Mouse (Mus musculus): ENCODE data around the gene Slc25a21. TPM values are rescaled to one million over a fixed set of nuclear protein-coding genes. Genes with fewer than 3 reads are reported as not detected.

Slc25a21 gene
- total RNA-seq, 2 experiments from 2014 or later = 0.32 to 1.1 TPM

DNA sequence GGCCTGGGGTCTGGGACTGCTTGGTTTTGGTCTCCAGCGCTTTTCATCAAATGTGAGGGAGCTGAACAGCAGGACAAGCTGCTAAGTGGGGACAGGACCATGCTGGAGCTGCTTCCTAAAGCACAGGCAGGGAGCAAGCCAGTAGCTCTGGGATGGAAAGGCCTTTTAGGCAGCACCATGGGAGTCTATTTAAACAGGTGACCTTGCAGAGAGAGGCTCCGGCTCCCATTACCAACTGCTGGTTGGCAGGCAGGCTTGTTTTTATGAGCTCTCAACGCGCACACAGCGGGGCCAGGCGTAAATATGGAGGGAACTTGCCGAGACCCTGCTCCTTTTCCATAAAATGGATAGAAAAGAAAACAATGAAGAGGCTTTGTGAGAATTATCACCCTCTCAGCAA is 292.1 kb downstream of the Slc25a21 start:
- TF ChIP-seq CTCF (IDR thresholded peaks at IDR 0.05) = no peak
- no peak for DNase-seq (ENCODE audit: extremely low spot score in 1 of 2, low spot score in 2 of 2)
- intact Hi-C loops (cut with DNase I) = no loop called here
- H3K27ac ChIP-seq = no peak overlapping the region
- H3K4me3 ChIP-seq = no peak overlapping the region

DNA sequence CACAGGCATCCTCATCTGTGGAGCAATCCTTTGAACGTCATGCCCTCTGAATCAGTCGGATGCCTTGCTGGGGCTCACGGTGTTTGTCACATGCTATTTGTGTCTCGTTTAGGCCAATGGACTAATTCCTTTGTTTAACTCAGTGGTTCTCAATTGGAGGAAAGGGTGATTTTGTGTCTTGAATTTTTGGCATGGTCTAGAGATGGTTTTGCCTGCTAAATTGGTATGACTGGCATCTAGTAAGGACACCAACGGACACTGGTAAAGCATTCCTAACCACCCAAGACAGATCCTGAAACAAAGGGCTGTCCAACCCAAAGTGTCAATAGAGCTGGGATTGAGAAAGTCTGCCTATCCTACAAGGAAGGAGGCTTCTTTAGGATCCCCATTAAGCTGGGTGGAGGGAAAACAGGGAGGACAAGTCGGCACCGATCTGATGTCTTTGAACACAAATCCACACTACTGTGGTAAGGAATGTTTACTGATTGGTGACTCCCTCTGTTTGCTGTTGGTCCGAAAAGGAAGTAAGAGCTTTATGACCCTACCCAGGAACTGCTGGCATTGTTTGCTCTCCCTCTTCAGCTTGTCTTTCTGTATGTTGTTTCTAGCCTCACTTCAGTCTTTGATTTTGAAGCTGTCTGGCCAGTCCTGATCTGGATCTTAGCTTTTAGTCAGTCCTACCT is 294.4 kb downstream of the Slc25a21 start:
- intact Hi-C loops (cut with DNase I) = no loop called here
- Histone ChIP-seq H3K4me3 (no peak overlapping the region), H3K27ac (no peak overlapping the region)
- no peak for TF ChIP-seq CTCF (IDR thresholded peaks at IDR 0.05)
- DNase-seq (ENCODE audit: extremely low spot score in 1 of 2, low spot score in 2 of 2) = no peak

DNA sequence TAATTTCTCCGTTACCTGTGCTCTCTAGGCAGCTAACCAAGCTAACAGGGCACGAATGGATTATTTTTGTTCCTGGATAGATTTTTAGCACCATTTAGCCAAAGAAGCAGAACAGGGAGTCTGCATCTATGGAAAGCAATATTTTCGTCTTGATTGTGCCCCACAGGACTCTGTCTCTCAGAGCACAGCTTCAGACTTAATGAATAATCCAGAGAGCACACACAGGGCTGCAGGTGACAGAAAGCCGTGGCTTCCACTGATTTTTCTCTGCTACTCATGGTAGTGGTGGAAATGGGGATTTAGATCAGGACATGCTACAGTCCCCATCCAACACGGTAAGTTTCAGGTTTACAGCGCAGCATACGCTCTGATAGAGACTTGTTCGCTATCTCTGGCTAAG is 299.3 kb downstream of the Slc25a21 start:
- intact Hi-C loops (cut with DNase I) = no loop called here
- no peak overlapping the region for H3K27ac ChIP-seq
- DNase-seq (ENCODE audit: extremely low spot score in 1 of 2, low spot score in 2 of 2) = no peak
- no peak for TF ChIP-seq CTCF (IDR thresholded peaks at IDR 0.05)
- H3K4me3 ChIP-seq = no peak overlapping the region

DNA sequence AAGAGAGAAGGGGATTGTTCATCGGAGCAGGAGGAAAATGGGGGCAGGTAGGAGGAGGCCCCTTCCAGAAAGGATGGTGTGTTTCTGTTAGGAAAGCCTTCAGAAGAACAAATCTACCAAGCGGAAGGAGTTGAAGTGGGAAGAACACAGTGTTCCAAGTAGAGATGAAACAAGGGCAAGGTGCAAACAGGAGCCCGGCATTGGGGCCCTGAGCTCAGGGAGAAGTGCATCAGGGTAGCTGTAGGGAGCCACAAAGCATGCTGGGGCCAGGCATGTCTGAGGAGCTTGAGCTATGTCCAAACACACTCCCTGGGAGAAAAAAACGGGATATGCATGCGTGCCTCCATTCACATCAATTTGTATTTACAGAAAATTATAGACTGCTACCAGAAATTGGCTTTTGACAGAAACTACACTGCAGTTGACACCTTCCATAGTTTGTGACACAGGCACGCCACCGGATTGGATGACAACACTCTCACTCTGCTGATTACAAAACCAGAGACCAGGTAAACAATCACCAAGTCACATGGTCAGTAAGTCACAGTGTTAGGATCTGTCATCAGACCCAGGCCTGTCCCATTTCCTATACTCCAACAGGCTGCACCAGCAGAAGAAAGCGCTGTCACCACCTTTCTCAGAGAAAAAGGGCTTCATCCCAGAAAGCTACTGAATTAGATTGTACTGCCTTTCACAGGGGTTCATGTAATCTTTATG is 299.9 kb downstream of the Slc25a21 start:
- DNase-seq (ENCODE audit: extremely low spot score in 1 of 2, low spot score in 2 of 2) = no peak
- intact Hi-C loops (cut with DNase I) = no loop called here
- no peak overlapping the region for H3K4me3 ChIP-seq
- H3K27ac ChIP-seq = no peak overlapping the region
- no peak for TF ChIP-seq CTCF (IDR thresholded peaks at IDR 0.05)

DNA sequence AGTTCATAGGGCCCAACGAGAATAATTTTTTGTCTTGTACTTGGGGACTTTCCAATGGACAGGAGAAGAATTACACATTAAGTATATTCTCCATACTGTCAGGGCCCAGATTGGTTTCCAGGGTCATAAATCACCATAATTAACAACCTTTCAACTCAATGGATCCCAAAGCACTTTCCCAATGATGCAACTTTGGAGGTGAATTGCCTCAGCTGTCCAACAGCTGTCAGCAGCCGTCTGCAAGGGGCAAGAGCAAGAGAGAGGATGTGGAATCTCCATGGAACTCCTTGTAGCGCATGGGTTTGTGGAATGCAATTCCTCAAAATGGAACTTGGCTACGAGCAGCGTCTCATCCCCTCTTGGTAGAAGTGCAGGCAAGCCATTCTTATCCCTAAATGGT is 302.3 kb downstream of the Slc25a21 start:
- no peak for DNase-seq (ENCODE audit: extremely low spot score in 1 of 2, low spot score in 2 of 2)
- TF ChIP-seq CTCF (IDR thresholded peaks at IDR 0.05) = no peak

DNA sequence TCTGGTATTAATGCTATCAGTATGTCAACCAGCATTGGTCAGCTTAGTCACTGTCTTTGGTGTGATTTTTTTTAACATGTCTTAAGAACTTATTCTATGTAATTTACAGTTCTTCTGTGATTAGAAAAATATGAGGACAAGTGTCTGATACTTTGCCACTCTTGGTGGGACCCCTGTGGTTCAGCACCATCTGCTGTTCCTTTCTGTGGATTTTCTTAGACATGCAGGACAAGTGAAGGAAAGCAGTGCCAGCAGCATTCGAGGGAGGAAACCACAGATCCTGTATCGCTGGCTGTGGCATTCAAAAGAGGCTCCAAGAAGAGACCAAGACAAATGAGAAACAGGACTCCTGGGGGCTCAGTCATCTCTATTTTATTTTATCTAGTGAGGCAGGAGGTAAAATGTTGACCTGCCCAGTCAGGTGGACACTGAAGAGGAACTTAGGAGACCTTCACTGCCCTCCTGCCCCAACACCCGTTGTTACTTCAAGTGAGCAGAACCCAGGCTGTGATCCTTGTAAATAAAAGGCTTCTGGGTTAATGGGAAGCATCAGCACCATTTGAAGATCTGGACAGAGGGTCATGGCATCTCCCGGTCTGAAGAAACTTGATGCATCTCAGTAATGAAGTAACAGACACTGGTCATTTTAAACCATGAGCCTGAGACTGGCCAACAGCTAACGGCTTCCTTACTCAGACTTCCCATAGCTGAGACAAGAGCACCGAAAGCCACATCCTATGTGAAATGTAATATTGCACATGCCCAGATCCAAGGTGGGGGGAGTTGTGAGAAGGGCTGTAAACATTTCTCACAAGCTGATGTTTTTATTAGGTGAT is 306.2 kb downstream of the Slc25a21 start:
- intact Hi-C loops (cut with DNase I) = no loop called here
- no peak for DNase-seq (ENCODE audit: extremely low spot score in 1 of 2, low spot score in 2 of 2)
- no peak for TF ChIP-seq CTCF (IDR thresholded peaks at IDR 0.05)
- no peak overlapping the region for H3K27ac ChIP-seq
- H3K4me3 ChIP-seq = no peak overlapping the region

More for the DNA sequence above, 302.3 kb downstream of the Slc25a21 start:
- intact Hi-C loops (cut with DNase I) = no loop called here
- H3K4me3 ChIP-seq = no peak overlapping the region
- no peak overlapping the region for H3K27ac ChIP-seq

DNA sequence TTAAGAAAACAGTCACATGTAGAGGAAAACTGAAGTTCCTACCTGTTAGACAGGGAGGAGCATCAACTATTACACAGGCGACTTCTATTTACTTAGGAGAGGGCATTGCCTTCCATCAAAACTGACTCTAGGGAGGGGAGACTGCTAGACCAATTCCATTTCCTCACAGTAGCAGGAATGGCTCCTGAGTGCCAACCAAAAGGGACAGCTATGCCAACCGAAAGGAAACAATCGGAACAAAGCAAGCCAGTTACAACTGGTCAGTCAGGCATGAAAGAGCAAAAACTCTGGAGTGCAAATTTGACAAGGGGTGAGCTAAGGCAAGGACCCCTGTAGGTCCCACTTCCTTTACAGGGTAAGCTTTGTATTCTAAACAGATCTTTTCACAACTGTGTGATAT is 319.5 kb downstream of the Slc25a21 start:
- intact Hi-C loops (cut with DNase I) = no loop called here
- Histone ChIP-seq H3K4me3 (no peak overlapping the region), H3K27ac (no peak overlapping the region)
- no peak for DNase-seq (ENCODE audit: extremely low spot score in 1 of 2, low spot score in 2 of 2)
- TF ChIP-seq CTCF (IDR thresholded peaks at IDR 0.05) = no peak

DNA sequence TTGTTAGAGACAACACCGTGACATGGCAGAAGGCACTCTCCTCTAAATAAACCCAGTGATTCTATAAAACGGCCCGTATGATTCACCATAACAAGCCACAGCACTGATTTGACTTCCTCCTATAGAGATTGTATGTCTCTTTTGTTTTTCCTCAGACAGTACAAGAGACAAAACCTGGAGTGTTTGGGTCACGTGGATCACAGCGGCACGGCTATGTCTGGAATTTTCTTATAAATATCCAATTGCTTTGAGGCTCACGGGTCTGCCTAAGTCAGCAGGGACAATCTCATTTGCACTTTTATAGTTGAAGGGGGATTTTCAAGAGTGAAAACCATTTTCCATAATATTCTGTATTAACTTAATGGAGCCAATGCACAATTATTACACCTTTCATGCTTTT is 320.7 kb downstream of the Slc25a21 start:
- H3K4me3 ChIP-seq = no peak overlapping the region
- no peak for DNase-seq (ENCODE audit: extremely low spot score in 1 of 2, low spot score in 2 of 2)
- H3K27ac ChIP-seq = no peak overlapping the region
- TF ChIP-seq CTCF (IDR thresholded peaks at IDR 0.05) = no peak
- intact Hi-C loops (cut with DNase I) = no loop called here

DNA sequence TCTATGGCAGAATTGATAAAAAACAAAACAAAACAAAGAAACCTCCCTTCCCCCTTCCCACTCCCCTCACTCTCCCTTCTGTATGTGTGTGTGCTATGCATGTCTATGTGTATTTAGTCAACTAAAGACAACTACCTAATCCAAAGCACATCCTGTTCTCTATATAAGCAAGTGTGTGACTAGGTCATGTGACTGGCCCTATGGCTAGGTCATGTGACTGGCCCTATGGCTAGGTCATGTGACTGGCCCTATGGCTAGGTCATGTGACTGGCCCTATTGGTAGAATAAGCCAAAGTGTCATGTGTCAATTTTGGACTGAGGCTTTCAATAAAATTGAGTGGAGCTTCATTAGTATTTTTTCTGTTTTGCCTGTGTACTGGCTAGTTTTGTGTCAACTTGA is 324.1 kb downstream of the Slc25a21 start:
- no peak overlapping the region for H3K27ac ChIP-seq
- no peak overlapping the region for H3K4me3 ChIP-seq
- DNase-seq (ENCODE audit: extremely low spot score in 1 of 2, low spot score in 2 of 2) = no peak
- intact Hi-C loops (cut with DNase I) = no loop called here
- no peak for TF ChIP-seq CTCF (IDR thresholded peaks at IDR 0.05)

DNA sequence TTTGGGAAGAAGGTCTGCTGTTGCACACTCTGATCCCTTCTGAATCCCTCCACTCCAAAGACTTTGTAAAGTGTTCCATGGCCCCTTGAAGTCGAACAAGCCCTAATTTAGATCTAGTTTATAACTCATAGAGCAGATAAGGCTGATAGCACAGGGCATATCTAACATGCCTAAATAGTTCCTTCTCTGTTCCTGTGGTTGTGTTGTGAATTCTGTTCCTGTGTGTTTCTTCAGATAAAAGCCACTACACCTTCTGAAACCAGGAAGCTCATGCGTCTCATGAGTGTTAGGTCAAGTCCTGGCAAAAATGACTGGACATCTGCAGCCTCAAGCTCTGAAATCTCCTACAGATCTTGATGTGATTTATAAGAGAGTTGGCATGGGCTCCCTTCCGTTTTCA is 326.7 kb downstream of the Slc25a21 start:
- DNase-seq (ENCODE audit: extremely low spot score in 1 of 2, low spot score in 2 of 2) = no peak
- H3K27ac ChIP-seq = no peak overlapping the region
- H3K4me3 ChIP-seq = no peak overlapping the region
- intact Hi-C loops (cut with DNase I) = no loop called here
- TF ChIP-seq CTCF (IDR thresholded peaks at IDR 0.05) = no peak

DNA sequence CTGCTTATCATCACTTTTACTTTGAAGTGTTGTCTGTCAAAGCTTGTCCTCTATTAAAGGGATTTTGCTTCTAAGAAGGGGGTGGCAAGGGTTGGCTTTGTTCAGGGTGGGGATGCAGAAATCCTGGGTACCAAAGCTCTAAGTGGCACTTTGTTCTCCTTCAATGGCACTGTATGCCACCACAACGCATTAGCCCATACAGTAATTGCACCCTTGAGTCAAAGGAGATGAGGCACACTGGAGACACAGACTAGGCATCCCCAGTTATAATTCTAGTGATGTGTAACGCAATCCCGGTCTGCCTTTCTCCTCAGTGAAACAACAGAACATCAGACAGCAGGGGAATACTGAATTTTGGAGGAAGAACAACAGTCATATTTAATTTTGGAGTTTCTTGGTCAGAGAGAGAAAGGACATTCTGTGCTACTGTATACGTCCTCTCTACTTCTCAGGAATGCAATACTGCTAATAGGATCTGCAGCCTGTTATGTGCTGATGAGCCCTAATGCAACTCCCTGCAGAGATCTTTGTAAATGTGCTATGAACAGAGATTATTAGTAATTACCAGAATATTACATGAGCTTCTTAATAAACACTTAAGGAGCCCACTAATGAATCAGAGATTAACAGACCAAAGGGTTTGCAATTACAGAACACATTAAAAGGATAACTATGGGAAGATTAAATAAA is 333.3 kb downstream of the Slc25a21 start:
- H3K27ac ChIP-seq = no peak overlapping the region
- DNase-seq (ENCODE audit: extremely low spot score in 1 of 2, low spot score in 2 of 2) = no peak
- H3K4me3 ChIP-seq = no peak overlapping the region
- no peak for TF ChIP-seq CTCF (IDR thresholded peaks at IDR 0.05)
- intact Hi-C loops (cut with DNase I) = no loop called here

DNA sequence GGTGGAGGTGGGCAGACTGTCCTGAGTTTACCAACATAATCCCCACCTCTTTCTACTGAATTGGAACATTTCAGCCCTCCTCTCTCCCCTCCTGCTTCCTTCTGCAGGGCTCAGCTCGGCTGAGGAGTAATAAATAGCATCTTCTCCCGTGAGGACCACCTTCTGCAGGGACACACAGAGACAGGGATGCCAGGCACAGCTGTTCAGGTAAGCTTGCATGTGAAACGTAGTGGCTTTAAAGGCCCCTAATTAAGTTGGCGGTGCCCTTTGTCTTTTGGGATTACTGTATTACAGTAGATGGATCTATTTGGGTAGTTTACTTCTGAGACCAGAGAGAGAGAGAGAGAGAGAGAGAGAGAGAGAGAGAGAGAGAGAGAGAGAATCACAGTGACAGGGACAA is 344.6 kb downstream of the Slc25a21 start:
- DNase-seq (ENCODE audit: extremely low spot score in 1 of 2, low spot score in 2 of 2) = no peak
- no peak overlapping the region for H3K27ac ChIP-seq
- H3K4me3 ChIP-seq = no peak overlapping the region
- TF ChIP-seq CTCF (IDR thresholded peaks at IDR 0.05) = no peak
- intact Hi-C loops (cut with DNase I) = no loop called here

Measured in left cerebral cortex, adult 2 months (tissue).